Mouse (Mus musculus): Measurements from ENCODE around the gene Krtap17-1.
A peak's percentile ranks its signal among the peaks of the same experiment; 100 is the strongest.

DNA sequence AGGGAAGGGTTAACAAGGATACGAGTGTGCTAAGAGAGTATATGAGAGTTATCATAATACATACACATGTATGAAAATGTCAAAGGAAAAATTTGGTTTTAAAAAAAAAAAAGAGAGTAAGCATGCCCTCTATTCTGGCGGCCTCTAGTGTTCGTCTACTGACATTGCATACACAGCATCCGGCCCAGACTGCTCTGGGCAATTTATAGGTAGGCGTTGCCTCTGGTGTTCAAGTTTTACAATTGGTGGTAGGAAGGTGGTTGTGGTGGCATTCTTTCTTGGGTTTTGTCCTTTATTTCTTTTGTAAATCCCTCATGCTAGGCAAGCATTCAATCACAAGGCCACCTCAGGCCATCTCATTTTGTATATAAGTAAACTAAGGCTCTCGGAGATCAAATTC, 11.1 kb upstream of the Krtap17-1 start:
- peak; percentile 47 for TF ChIP-seq ZC3H11A (IDR thresholded peaks at IDR 0.05; ENCODE audit: low read depth, low read length)
- TF ChIP-seq MEF2A (IDR thresholded peaks at IDR 0.05; ENCODE audit: extremely low read depth, insufficient replicate concordance, low read depth, low read length, poor library complexity, severe bottlenecking) = no peak
- peak; percentile 71 to 81 (median 76) for TF ChIP-seq CTCF (IDR thresholded peaks at IDR 0.05 in 2 of 3, conservative IDR thresholded peaks at IDR 0.05 in 1 of 3; ENCODE audit: control insufficient read depth in 1 of 3, insufficient read depth in 1 of 3, low read depth in 2 of 3, low read length in 3 of 3, poor library complexity in 1 of 3, severe bottlenecking in 1 of 3)
- TF ChIP-seq TAL1 (IDR thresholded peaks at IDR 0.05; ENCODE audit: low read length) = no peak
- no peak for TF ChIP-seq E2F4 (IDR thresholded peaks at IDR 0.05; ENCODE audit: borderline replicate concordance, low read depth, low read length)
- no peak for TF ChIP-seq POLR2A (IDR thresholded peaks at IDR 0.05; ENCODE audit: control insufficient read depth in 1 of 2, insufficient read depth in 1 of 2, low read depth in 1 of 2, low read length in 2 of 2, poor library complexity in 1 of 2)
